In the genomic region with DNA sequence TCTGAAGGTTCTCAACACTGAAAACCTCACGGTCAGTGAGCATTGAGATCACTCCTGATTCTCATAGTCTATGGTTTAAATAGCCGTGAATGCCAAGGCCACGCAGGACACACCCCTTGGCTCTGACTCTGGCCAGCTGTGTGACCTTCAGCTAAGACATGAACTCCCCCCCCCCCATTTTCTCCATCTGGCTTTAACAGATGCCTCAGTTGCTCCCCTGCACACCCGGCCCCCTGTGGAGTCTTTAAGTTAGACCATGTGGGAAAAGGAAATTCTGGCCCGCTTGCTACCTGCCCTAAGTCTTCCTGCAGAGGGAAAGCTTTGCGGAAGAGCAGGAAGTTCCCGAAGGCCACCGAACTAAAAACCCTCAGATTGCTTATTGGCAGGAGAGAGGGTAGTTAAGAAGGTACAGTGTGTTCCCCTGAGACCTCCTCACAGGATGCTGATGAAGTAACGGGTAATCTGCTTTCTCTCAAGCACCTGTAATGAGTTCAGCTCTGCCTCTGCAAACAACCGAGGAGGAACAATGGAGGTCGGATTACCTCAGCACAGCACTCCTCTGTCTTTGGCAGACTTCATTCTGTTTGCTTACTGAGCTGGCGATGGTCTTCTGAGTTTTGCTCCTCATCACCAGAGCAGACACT, we compare ENCODE assay signal across 8 mouse cellular contexts.
A peak's percentile ranks its signal among the peaks of the same experiment; 100 is the strongest.
DNase-seq lines count a peak whose midpoint lies in the region; ATAC-seq and TF ChIP-seq lines count a peak whose summit lies in the region.
"Had no signal": no experiment of that assay in that cellular context is flagged by ENCODE, and none has a peak within 500 bp of the region (broad histone marks: within the 10 kb centered on the region; RNA-seq: fewer than 3 reads in every experiment).

No protein-coding gene starts in this region.

- TF ChIP-seq POLR2A in lung, adult 2 months (IDR thresholded peaks at IDR 0.05; ENCODE audit: borderline replicate concordance, extremely low read depth, low read depth, low read length) = no peak

- H3K9me3 ChIP-seq in lung, embryonic 16.5 days (ENCODE audit: control insufficient read depth, low read length) = no peaks in the 10 kb centered on the region
- no peaks in the 10 kb centered on the region for H3K9me3 ChIP-seq in embryonic facial prominence, embryonic 12.5 days
- no peaks in the 10 kb centered on the region for H3K9me3 ChIP-seq in neural tube, embryonic 14.5 days (ENCODE audit: control insufficient read depth, low read length)

- DNase-seq in lung, adult 2 months = no peak
- peak; percentile 75 for DNase-seq in adrenal gland, adult 8-10 months
- no peak for DNase-seq in cerebellum, adult 9-11 months
- no peak for DNase-seq in right cerebral cortex, adult 2 months (ENCODE audit: low spot score in 2 of 2)
- DNase-seq: lung, embryonic 14.5 days had no signal

- H3K27me3 ChIP-seq in lung, embryonic 16.5 days (ENCODE audit: control insufficient read depth, insufficient read depth, low read depth, low read length) = no peaks in the 10 kb centered on the region
- no peaks in the 10 kb centered on the region for H3K27me3 ChIP-seq in embryonic facial prominence, embryonic 12.5 days
- no peaks in the 10 kb centered on the region for H3K27me3 ChIP-seq in neural tube, embryonic 14.5 days (ENCODE audit: control insufficient read depth, insufficient read depth, low read length)

- 28% methylated on average over 12 of the region's 12 CpGs for WGBS in lung, embryonic 16.5 days
- WGBS in lung, adult 2 months = 29% methylated on average over 12 of the region's 12 CpGs
- 10% methylated on average over 12 of the region's 12 CpGs for WGBS in embryonic facial prominence, embryonic 12.5 days
- 24% methylated on average over 12 of the region's 12 CpGs for WGBS in neural tube, embryonic 14.5 days

- H3K4me3 ChIP-seq in lung, embryonic 16.5 days (ENCODE audit: low read length) = no peak overlapping the region
- H3K4me3 ChIP-seq in lung, adult 2 months (replicated peaks; ENCODE audit: extremely low read depth, low read depth, low read length) = no peak overlapping the region
- no peak overlapping the region for H3K4me3 ChIP-seq in embryonic facial prominence, embryonic 12.5 days
- no peak overlapping the region for H3K4me3 ChIP-seq in neural tube, embryonic 14.5 days (ENCODE audit: low read depth, low read length)

- no peak for ATAC-seq in lung, embryonic 16.5 days (ENCODE audit: low read depth)
- peak; percentile 11; the same call in 1 of the 2 replicates for ATAC-seq in embryonic facial prominence, embryonic 12.5 days (ENCODE audit: insufficient number of reproducible peaks, insufficient read depth, low FRiP score, low TSS enrichment)
- ATAC-seq in neural tube, embryonic 14.5 days (ENCODE audit: low read depth) = peak; percentile 52; the same call in 1 of the 2 replicates

- H3K36me3 ChIP-seq in lung, embryonic 16.5 days (ENCODE audit: control insufficient read depth, insufficient read depth, low read length) = no peaks in the 10 kb centered on the region
- H3K36me3 ChIP-seq in embryonic facial prominence, embryonic 12.5 days = no peaks in the 10 kb centered on the region
- no peaks in the 10 kb centered on the region for H3K36me3 ChIP-seq in neural tube, embryonic 14.5 days (ENCODE audit: control insufficient read depth, insufficient read depth, low read length)

- H3K4me2 ChIP-seq in lung, embryonic 16.5 days (ENCODE audit: low read depth, low read length) = peak overlapping the region; percentile 21; the same call in 1 of the 2 replicates
- H3K4me2 ChIP-seq in embryonic facial prominence, embryonic 12.5 days (replicated peaks) = 0 out of 2 replicates have a peak overlapping the region, but pooled peaks have one; percentile 3
- H3K4me2 ChIP-seq in neural tube, embryonic 14.5 days (ENCODE audit: low read depth, low read length) = no peak overlapping the region
- H3K4me2 ChIP-seq: lung, embryonic 14.5 days had no signal

- TF ChIP-seq CTCF in lung, adult 2 months (IDR thresholded peaks at IDR 0.05; ENCODE audit: insufficient read depth, low read length) = no peak

- no peak overlapping the region for H3K9ac ChIP-seq in lung, embryonic 16.5 days (ENCODE audit: low read length)
- H3K9ac ChIP-seq in embryonic facial prominence, embryonic 12.5 days = no peak overlapping the region
- no peak overlapping the region for H3K9ac ChIP-seq in neural tube, embryonic 14.5 days (replicated peaks; ENCODE audit: low read depth, low read length)
- H3K9ac ChIP-seq: lung, embryonic 14.5 days had no signal

- no peak overlapping the region; the same call in 1 of the 2 replicates for H3K27ac ChIP-seq in lung, embryonic 16.5 days (ENCODE audit: low read length)
- peak overlapping the region; percentile 57 for H3K27ac ChIP-seq in embryonic facial prominence, embryonic 12.5 days
- no peak overlapping the region for H3K27ac ChIP-seq in neural tube, embryonic 14.5 days (ENCODE audit: low read depth, low read length)

- H3K4me1 ChIP-seq in lung, embryonic 16.5 days (replicated peaks; ENCODE audit: control insufficient read depth, insufficient read depth, low read length) = peaks cover 31% of the 10 kb centered on the region
- peaks cover 15% of the 10 kb centered on the region for H3K4me1 ChIP-seq in lung, adult 2 months (ENCODE audit: control insufficient read depth, insufficient read depth, low read length)
- peaks cover 24% of the 10 kb centered on the region for H3K4me1 ChIP-seq in embryonic facial prominence, embryonic 12.5 days
- peaks cover 4% of the 10 kb centered on the region; the same call in 1 of the 2 replicates for H3K4me1 ChIP-seq in neural tube, embryonic 14.5 days (ENCODE audit: control insufficient read depth, insufficient read depth, low read length)
